Mouse (Mus musculus): Measurements from ENCODE around the gene Bcl2. TPM values are rescaled to one million over a fixed set of nuclear protein-coding genes. Genes with fewer than 3 reads are reported as not detected.

Bcl2 gene
- polyA plus RNA-seq, 1 experiment: 2.6 TPM

DNA sequence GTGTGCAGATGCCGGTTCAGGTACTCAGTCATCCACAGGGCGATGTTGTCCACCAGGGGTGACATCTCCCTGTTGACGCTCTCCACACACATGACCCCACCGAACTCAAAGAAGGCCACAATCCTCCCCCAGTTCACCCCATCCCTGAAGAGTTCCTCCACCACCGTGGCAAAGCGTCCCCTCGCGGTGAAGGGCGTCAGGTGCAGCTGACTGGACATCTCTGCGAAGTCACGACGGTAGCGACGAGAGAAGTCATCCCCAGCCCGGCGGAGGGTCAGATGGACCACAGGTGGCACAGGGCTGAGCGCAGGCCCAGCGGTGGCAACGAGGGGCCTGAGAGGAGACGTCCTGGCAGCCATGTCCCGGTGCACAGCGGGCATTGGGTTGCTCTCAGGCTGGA lies 1.7 kb downstream of the Bcl2 start:
- TF ChIP-seq POLR2A (IDR thresholded peaks at IDR 0.05; ENCODE audit: low read depth, low read length): no peak
- peak; percentile 72 for TF ChIP-seq CTCF (conservative IDR thresholded peaks at IDR 0.05; ENCODE audit: insufficient read depth, insufficient read length, low read depth, low read length)
- Histone ChIP-seq H3K27me3 (replicated peaks; ENCODE audit: control insufficient read depth, insufficient read depth, low read length) (no peaks in the 10 kb centered on the region), H3K36me3 (ENCODE audit: control insufficient read depth, insufficient read depth, low read length) (no peaks in the 10 kb centered on the region), H3K4me1 (ENCODE audit: control insufficient read depth, insufficient read depth, low read length) (peaks cover 7% of the 10 kb centered on the region), H3K27ac (ENCODE audit: insufficient read depth, low read depth, low read length) (peak overlapping the region; percentile 20; the same call in 1 of the 2 replicates), H3K4me3 (ENCODE audit: insufficient read depth, low read depth, low read length) (peak overlapping the region; percentile 62)
- WGBS: 6% methylated on average over 22 of the region's 22 CpGs
- peak; percentile 60 for DNase-seq

DNA sequence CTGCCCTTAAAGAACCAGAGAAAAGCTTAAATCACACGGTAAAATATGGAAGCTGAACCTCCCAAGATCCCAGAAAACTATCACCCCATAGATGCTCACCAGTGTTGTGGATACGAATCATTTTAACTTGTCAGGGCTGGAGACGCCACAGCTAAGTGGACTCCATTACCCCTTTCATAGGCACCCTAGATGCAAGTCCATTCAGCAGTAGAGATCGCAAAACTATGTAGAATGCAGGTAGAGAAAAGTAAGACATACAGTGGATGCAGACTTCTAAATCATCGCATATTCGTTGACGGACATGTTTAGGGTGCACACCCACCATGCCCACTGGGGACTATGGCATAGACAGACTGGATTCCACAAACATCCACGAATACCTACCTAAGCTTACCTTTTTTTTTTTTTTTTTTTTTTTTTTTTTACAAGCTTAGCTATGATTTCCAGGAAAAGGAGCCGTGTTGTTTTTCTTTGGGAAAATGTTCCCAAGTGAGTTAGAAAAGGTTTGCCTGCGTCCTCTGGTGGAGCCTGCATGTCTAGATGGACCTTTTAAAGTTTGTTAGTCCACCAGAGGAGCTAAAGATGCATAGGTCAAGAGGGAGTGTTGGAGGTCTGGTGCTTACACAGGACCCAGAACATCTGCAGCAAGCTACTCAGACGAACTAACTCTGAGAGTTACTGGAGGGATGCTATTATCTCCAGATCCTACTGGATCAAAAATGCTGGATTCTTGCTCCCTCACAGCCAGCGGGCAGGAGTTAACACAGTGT lies 2.5 kb downstream of the Bcl2 start:
- WGBS: 32% methylated on average over 12 of the region's 12 CpGs
- peak overlapping the region; percentile 62 for H3K4me3 ChIP-seq (ENCODE audit: insufficient read depth, low read depth, low read length)
- TF ChIP-seq POLR2A (IDR thresholded peaks at IDR 0.05; ENCODE audit: low read depth, low read length) (no peak), CTCF (conservative IDR thresholded peaks at IDR 0.05; ENCODE audit: insufficient read depth, insufficient read length, low read depth, low read length) (no peak)
- H3K27ac ChIP-seq (ENCODE audit: insufficient read depth, low read depth, low read length): peak overlapping the region; percentile 10; the same call in 1 of the 2 replicates
- peaks cover 11% of the 10 kb centered on the region for H3K4me1 ChIP-seq (ENCODE audit: control insufficient read depth, insufficient read depth, low read length)
- DNase-seq: peak; percentile 60
- H3K36me3 ChIP-seq (ENCODE audit: control insufficient read depth, insufficient read depth, low read length): no peaks in the 10 kb centered on the region
- no peaks in the 10 kb centered on the region for H3K27me3 ChIP-seq (replicated peaks; ENCODE audit: control insufficient read depth, insufficient read depth, low read length)

- WGBS: 64% methylated on average over 7 of the region's 7 CpGs
- DNase-seq: no peak
- Histone ChIP-seq H3K4me1 (ENCODE audit: control insufficient read depth, insufficient read depth, low read length) (peaks cover 11% of the 10 kb centered on the region), H3K36me3 (ENCODE audit: control insufficient read depth, insufficient read depth, low read length) (no peaks in the 10 kb centered on the region), H3K27ac (ENCODE audit: insufficient read depth, low read depth, low read length) (no peak overlapping the region), H3K27me3 (replicated peaks; ENCODE audit: control insufficient read depth, insufficient read depth, low read length) (no peaks in the 10 kb centered on the region), H3K4me3 (ENCODE audit: insufficient read depth, low read depth, low read length) (no peak overlapping the region)
- TF ChIP-seq POLR2A (IDR thresholded peaks at IDR 0.05; ENCODE audit: low read depth, low read length) (no peak), CTCF (conservative IDR thresholded peaks at IDR 0.05; ENCODE audit: insufficient read depth, insufficient read length, low read depth, low read length) (no peak)
Measured at GRCm38 (mm10) chr1:106710202-106710601, 3.9 kb downstream of the Bcl2 start.

- no peak overlapping the region for H3K4me3 ChIP-seq (ENCODE audit: insufficient read depth, low read depth, low read length)
- TF ChIP-seq CTCF (conservative IDR thresholded peaks at IDR 0.05; ENCODE audit: insufficient read depth, insufficient read length, low read depth, low read length) (no peak), POLR2A (IDR thresholded peaks at IDR 0.05; ENCODE audit: low read depth, low read length) (no peak)
- peaks cover 21% of the 10 kb centered on the region for H3K4me1 ChIP-seq (ENCODE audit: control insufficient read depth, insufficient read depth, low read length)
- DNase-seq: no peak
- 61% methylated on average over 6 of the region's 6 CpGs for WGBS
- H3K27me3 ChIP-seq (replicated peaks; ENCODE audit: control insufficient read depth, insufficient read depth, low read length): no peaks in the 10 kb centered on the region
- H3K36me3 ChIP-seq (ENCODE audit: control insufficient read depth, insufficient read depth, low read length): no peaks in the 10 kb centered on the region
- peak overlapping the region; percentile 87 for H3K27ac ChIP-seq (ENCODE audit: insufficient read depth, low read depth, low read length)
Measured at GRCm38 (mm10) chr1:106707036-106707880, 6.8 kb downstream of the Bcl2 start.

GRCm38 (mm10) chr1:106703183-106703582 lies 10.9 kb downstream of the Bcl2 start:
- Histone ChIP-seq H3K36me3 (ENCODE audit: control insufficient read depth, insufficient read depth, low read length) (no peaks in the 10 kb centered on the region), H3K4me1 (ENCODE audit: control insufficient read depth, insufficient read depth, low read length) (peaks cover 19% of the 10 kb centered on the region), H3K27me3 (replicated peaks; ENCODE audit: control insufficient read depth, insufficient read depth, low read length) (no peaks in the 10 kb centered on the region), H3K27ac (ENCODE audit: insufficient read depth, low read depth, low read length) (peak overlapping the region; percentile 73), H3K4me3 (ENCODE audit: insufficient read depth, low read depth, low read length) (no peak overlapping the region)
- DNase-seq: no peak
- WGBS: 51% methylated on average over 3 of the region's 3 CpGs
- TF ChIP-seq CTCF (conservative IDR thresholded peaks at IDR 0.05; ENCODE audit: insufficient read depth, insufficient read length, low read depth, low read length) (no peak), POLR2A (IDR thresholded peaks at IDR 0.05; ENCODE audit: low read depth, low read length) (no peak)

DNA sequence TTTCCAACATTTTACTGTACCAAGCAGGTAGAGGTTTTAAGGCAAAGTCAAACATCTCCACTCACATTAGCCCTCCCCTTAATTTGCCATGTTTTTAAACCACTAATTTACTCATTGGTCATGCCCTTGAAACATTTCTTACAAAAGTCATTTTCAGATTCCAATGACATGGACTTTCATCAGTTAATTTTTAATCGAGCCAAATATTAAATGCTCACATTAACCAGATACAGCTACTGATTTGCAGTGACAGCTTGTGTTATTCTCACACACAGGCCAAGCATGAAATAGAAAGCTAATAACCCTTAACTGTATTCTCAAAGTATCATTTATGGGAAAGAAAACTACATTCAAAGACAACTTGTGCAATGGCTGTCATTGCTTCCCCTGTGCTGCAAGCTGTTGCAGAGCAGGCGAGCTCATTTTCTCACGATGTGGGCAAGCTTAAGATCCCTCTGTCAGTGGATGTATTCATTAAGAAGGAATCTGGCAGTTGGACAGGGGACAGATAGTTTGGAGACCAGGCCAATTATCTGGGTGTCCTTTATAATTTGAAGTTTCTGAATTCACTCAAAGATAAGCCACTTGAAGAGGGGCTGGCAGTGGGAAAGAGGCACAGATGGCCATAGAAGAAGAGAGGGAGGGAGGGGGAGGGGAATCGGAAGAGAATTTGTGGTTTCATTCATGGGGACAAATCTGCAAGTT lies 11.5 kb downstream of the Bcl2 start:
- no peak for TF ChIP-seq CTCF (conservative IDR thresholded peaks at IDR 0.05; ENCODE audit: insufficient read depth, insufficient read length, low read depth, low read length)
- no peak for TF ChIP-seq POLR2A (IDR thresholded peaks at IDR 0.05; ENCODE audit: low read depth, low read length)
- peaks cover 14% of the 10 kb centered on the region; the same call in 1 of the 2 replicates for H3K4me1 ChIP-seq (ENCODE audit: control insufficient read depth, insufficient read depth, low read length)
- peak overlapping the region; percentile 80; the same call in 1 of the 2 replicates for H3K27ac ChIP-seq (ENCODE audit: insufficient read depth, low read depth, low read length)
- H3K27me3 ChIP-seq (replicated peaks; ENCODE audit: control insufficient read depth, insufficient read depth, low read length): no peaks in the 10 kb centered on the region
- peak; percentile 72 for DNase-seq
- no peak overlapping the region for H3K4me3 ChIP-seq (ENCODE audit: insufficient read depth, low read depth, low read length)
- 43% methylated on average over 4 of the region's 4 CpGs for WGBS
- no peaks in the 10 kb centered on the region for H3K36me3 ChIP-seq (ENCODE audit: control insufficient read depth, insufficient read depth, low read length)

Data from kidney, adult 2 months (tissue).